Mouse (Mus musculus) heart, postnatal 0 days (tissue): ENCODE measurements at regions not wholly inside any gene's neighbourhood (a gene's known extent, or its start where the extent isn't known, plus 50 kb on each side); places are given as distances from the start of the nearest gene placed in this dataset.

ENCODE experiments used
- ATAC-seq: fragments of 200-750 bp; cut with Nextera tagmentation; 2 replicates; pipeline ENCODE4 v1.8.0; 2017; ENCODE audit warnings: low read depth, moderate number of reproducible peaks, moderate library complexity; ENCODE audit not compliant: insufficient read depth
- DNase-seq: peaks from one replicate; pipeline ENCODE4 v3.0.0-alpha.2; 2016; ENCODE audit warnings: low spot score
- H3K27ac ChIP-seq: fragments of 300-500 bp; sonication (generic); 2 replicates; pipeline ENCODE4 v1.5.1; 2014; ENCODE audit warnings: low read depth, mild to moderate bottlenecking
- H3K27me3 ChIP-seq: fragments of 300-500 bp; sonication (generic); 2 replicates; pipeline ENCODE4 v1.6.1; 2014; ENCODE audit warnings: low read length, mixed read lengths; ENCODE audit not compliant: control insufficient read depth, insufficient read depth
- H3K36me3 ChIP-seq: fragments of 300-500 bp; sonication (generic); replicated peaks from 2 replicates; pipeline ENCODE4 v1.6.1; 2014; ENCODE audit warnings: low read length, mixed read lengths; ENCODE audit not compliant: control insufficient read depth, insufficient read depth
- H3K4me1 ChIP-seq: fragments of 300-500 bp; sonication (generic); 2 replicates; pipeline ENCODE4 v1.6.1; 2014; ENCODE audit warnings: antibody characterized with exemption; ENCODE audit not compliant: control insufficient read depth, insufficient read depth
- H3K4me2 ChIP-seq: fragments of 300-500 bp; sonication (generic); 2 replicates; pipeline ENCODE4 v1.6.1; 2014; ENCODE audit warnings: low read depth, mild to moderate bottlenecking, low read length, moderate library complexity
- H3K4me3 ChIP-seq: fragments of 300-500 bp; sonication (generic); 2 replicates; pipeline ENCODE4 v1.5.1; 2014; ENCODE audit warnings: low read depth, low read length
- H3K9ac ChIP-seq: fragments of 300-500 bp; sonication (generic); replicated peaks from 2 replicates; pipeline ENCODE4 v1.6.1; 2014; ENCODE audit warnings: low read depth, low read length, mixed read lengths
- H3K9me3 ChIP-seq: fragments of 300-500 bp; sonication (generic); replicated peaks from 2 replicates; pipeline ENCODE4 v1.6.1; 2016; ENCODE audit warnings: low read length; ENCODE audit not compliant: control insufficient read depth
- CTCF ChIP-seq: IDR thresholded peaks from 2 replicates; pipeline ENCODE4 v1.5.1; 2016; ENCODE audit warnings: antibody characterized with exemption, control low read depth, low read depth
- EP300 ChIP-seq: IDR thresholded peaks from 2 replicates; pipeline ENCODE4 v1.6.1; 2016; ENCODE audit warnings: antibody characterized with exemption, low read depth
- WGBS: fragments of 180-500 bp; shearing (Covaris S2); extraction: QIAGEN DNeasy Blood & Tissue Kit; methylation state at CpG from one replicate; pipeline ENCODE4 v1.1.7; 2014; 5-methylcytosine and 5-hydroxymethylcytosine counted together

GRCm38 (mm10) chr11:7282188-7282587 lies 68.5 kb upstream of the Igfbp3 start:
- no peaks in the 10 kb centered on the region for H3K36me3 ChIP-seq
- H3K4me2 ChIP-seq = no peak overlapping the region
- ATAC-seq (no peak), DNase-seq (no peak)
- H3K9ac ChIP-seq = no peak overlapping the region
- no peak overlapping the region for H3K27ac ChIP-seq
- WGBS = 75% methylated on average over 2 of the region's 2 CpGs
- no peaks in the 10 kb centered on the region for H3K9me3 ChIP-seq
- no peaks in the 10 kb centered on the region for H3K4me1 ChIP-seq
- no peaks in the 10 kb centered on the region for H3K27me3 ChIP-seq
- no peak overlapping the region for H3K4me3 ChIP-seq
- TF ChIP-seq CTCF (no peak), EP300 (no peak)

DNA sequence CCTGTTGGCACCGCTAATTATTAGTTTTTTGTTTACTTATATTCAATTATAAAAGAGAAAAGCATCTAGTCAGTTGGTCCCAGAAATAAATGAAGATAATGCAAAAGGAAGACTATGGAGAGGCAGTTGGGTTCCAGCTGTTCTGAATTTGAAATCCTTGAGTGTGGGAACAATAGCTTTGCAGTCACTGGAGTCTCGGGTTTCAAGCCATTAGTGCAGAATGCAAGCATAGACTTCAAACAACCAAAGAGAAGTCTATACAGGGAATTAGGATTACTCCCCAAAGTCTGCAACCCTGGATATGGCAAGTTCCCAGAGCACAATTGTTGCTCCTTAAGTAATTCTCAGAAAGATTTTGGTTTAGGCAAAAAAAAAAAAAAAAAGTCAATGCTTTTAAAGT lies 67.9 kb upstream of the Igfbp3 start:
- TF ChIP-seq EP300 (no peak), CTCF (no peak)
- DNase-seq (no peak), ATAC-seq (no peak)
- Histone ChIP-seq H3K4me3 (no peak overlapping the region), H3K9ac (no peak overlapping the region), H3K4me1 (no peaks in the 10 kb centered on the region), H3K36me3 (no peaks in the 10 kb centered on the region), H3K9me3 (no peaks in the 10 kb centered on the region), H3K27me3 (no peaks in the 10 kb centered on the region), H3K27ac (no peak overlapping the region), H3K4me2 (no peak overlapping the region)
- WGBS = 57% methylated on average over 2 of the region's 2 CpGs

DNA sequence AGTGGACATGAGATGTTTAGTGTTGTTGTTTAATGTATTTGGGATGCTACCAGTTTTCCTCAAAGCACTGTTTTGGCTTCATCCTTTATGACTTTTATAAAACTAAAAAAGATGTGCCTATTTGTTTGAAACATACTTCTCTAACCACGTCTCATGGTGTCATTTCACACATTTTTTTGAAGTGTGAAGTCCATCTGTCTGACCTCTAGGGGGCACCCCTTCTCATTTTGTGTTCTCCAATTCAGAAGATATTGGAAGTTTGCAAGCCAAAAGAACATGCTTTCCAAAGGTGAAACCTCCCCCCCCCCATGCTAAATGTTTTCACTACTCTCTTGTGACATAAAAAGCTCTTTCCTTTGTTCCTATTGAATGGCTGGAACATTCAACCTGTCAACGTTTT lies 66.2 kb upstream of the Igfbp3 start:
- ATAC-seq (no peak), DNase-seq (no peak)
- no peaks in the 10 kb centered on the region for H3K36me3 ChIP-seq
- H3K9me3 ChIP-seq = no peaks in the 10 kb centered on the region
- H3K9ac ChIP-seq = no peak overlapping the region
- H3K4me1 ChIP-seq = no peaks in the 10 kb centered on the region
- TF ChIP-seq CTCF = no peak
- no peak for TF ChIP-seq EP300
- H3K27ac ChIP-seq = no peak overlapping the region
- 69% methylated on average over 2 of the region's 2 CpGs for WGBS
- no peaks in the 10 kb centered on the region for H3K27me3 ChIP-seq
- no peak overlapping the region for H3K4me3 ChIP-seq
- H3K4me2 ChIP-seq = no peak overlapping the region

- no peaks in the 10 kb centered on the region for H3K4me1 ChIP-seq
- H3K36me3 ChIP-seq = no peaks in the 10 kb centered on the region
- ATAC-seq (no peak), DNase-seq (no peak)
- H3K27me3 ChIP-seq = no peaks in the 10 kb centered on the region
- H3K4me2 ChIP-seq = no peak overlapping the region
- TF ChIP-seq CTCF = no peak
- no peak for TF ChIP-seq EP300
- no peak overlapping the region for H3K4me3 ChIP-seq
- H3K9ac ChIP-seq = no peak overlapping the region
- whole genome bisulfite sequencing = 44% methylated on average over 3 of the region's 3 CpGs
- H3K27ac ChIP-seq = no peak overlapping the region
- H3K9me3 ChIP-seq = no peaks in the 10 kb centered on the region
These were observed 58.8 kb upstream of the Igfbp3 start for GRCm38 (mm10) chr11:7272543-7272942.

DNA sequence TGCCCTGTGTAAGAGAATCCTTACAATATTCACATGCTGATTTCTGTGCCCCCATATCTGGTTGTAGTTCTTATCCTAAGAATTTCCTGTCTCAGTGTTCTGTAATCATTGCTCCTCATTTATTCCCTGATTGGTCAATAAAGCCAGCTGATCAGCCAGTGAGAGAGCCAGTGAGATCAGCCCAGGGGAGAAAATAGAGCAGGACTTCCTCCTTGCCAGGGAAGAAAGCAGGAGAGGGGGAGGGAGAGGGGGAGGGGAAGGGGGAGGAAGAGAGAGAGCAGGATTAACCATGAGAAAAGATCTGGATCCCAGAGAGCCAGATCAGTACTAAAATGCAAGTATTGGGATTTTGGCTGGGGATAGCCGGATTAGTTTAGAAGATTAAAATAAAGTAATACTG lies 57.2 kb upstream of the Igfbp3 start:
- H3K27me3 ChIP-seq = no peaks in the 10 kb centered on the region
- no peaks in the 10 kb centered on the region for H3K36me3 ChIP-seq
- no peak overlapping the region for H3K27ac ChIP-seq
- no peak overlapping the region for H3K4me3 ChIP-seq
- no peak for TF ChIP-seq EP300
- TF ChIP-seq CTCF = no peak
- H3K9ac ChIP-seq = no peak overlapping the region
- WGBS = 88% methylated on average over 1 of the region's 1 CpGs
- DNase-seq (no peak), ATAC-seq (no peak)
- no peak overlapping the region for H3K4me2 ChIP-seq
- no peaks in the 10 kb centered on the region for H3K9me3 ChIP-seq
- no peaks in the 10 kb centered on the region for H3K4me1 ChIP-seq

DNA sequence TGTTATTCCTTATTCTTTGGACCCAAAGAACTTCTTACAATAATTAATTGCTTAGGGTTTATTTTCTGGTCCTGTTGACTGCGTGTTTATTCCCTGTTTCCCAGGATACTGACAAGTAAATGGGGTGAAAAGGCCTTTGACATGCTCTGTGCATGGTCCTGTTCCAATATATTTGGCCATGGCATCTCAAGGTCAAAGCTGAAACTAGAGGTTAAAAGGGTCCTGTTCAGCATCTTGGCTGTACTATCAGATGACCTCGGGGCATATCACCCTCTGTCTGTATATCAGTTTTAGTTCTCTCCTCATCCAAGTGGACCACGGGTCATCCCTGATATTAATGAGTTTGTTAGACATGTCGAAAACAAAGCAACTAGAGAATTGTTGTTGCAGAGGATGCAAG lies 50.2 kb upstream of the Igfbp3 start:
- no peak for DNase-seq
- Histone ChIP-seq H3K36me3 (no peaks in the 10 kb centered on the region), H3K27ac (no peak overlapping the region), H3K9me3 (no peaks in the 10 kb centered on the region), H3K27me3 (no peaks in the 10 kb centered on the region), H3K4me3 (no peak overlapping the region), H3K9ac (no peak overlapping the region), H3K4me1 (no peaks in the 10 kb centered on the region), H3K4me2 (no peak overlapping the region)
- ATAC-seq = no peak
- no peak for TF ChIP-seq EP300
- no peak for TF ChIP-seq CTCF
- 69% methylated on average over 4 of the region's 4 CpGs for WGBS
